Mouse (Mus musculus) left cerebral cortex, adult 8-10 months (tissue): ENCODE results near the gene Sqor. TPM values are rescaled to one million over a fixed set of nuclear protein-coding genes. Genes with fewer than 3 reads are reported as not detected.

ENCODE experiments used
- DNase-seq, 2 experiments: peaks; one replicate each; pipeline ENCODE4 v3.0.0; 2022; ENCODE audit warnings: low spot score in 2 of 2
- total RNA-seq, 4 experiments: library from RNA; stranded (reverse); gene quantifications; 2 replicates each; pipeline ENCODE4 v1.2.4; 2022

Sqor gene
- total RNA-seq, 4 experiments from 2014 or later, result 5.3 to 7.8 (median 7.5) TPM

DNA sequence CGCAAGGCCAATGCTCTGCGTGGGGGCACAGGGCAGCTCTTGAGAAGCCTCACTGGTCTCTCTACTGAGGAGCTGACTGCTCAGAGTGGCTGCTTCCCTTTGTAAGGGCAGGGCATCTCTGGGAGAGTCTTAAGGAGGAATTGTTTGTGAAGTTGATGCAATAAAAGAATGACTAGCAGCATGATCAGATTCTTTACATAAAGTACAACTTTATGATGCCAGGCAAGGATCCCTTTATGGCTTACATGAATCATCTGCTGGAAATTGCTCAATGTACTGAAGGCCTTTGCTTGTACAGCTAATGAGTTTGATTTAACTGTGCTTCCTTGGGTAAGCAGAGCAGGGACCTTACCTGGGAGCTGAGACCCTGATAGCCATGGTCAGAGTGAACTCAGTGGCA is 18.7 kb downstream of the Sqor start:
- DNase-seq, result no peak

DNA sequence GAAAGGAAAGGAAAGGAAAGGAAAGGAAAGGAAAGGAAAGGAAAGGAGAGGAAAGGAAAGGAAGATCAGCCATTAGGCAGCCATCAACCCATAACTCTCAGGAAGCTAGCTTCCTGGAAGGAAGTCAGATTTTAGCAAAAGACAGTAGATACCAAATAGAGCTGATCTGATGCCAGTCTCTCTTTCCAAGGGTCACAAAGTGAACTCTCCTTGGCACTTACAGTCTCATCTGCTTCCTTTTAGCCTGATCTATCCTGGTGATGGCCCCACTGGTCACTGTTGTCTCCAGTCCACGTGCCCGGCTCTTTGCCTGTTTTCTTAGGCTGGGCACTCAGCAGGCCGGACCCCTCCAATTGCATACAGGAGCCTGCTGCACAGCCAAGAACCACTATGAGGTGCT is 19.7 kb downstream of the Sqor start:
- DNase-seq, result no peak

DNA sequence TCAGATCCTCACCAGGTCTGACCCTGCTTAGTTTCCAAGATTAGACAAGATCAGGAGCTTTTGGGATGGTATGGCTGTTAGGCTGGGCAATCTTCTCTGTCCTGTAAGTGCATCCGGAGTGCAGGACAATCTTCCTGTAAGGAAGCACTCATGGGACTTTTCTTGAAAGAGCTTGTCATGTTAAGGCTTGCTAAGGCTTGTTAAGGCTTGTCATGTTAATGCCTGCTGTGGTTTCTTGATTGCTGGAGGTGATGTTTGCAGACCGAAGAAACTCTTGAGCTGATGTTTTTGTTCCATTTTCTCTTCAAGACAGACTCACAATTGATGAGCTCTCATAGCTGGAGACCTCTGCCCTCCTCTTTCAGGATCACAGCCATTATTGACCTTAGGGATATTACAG is 21.1 kb downstream of the Sqor start:
- no peak for DNase-seq

DNA sequence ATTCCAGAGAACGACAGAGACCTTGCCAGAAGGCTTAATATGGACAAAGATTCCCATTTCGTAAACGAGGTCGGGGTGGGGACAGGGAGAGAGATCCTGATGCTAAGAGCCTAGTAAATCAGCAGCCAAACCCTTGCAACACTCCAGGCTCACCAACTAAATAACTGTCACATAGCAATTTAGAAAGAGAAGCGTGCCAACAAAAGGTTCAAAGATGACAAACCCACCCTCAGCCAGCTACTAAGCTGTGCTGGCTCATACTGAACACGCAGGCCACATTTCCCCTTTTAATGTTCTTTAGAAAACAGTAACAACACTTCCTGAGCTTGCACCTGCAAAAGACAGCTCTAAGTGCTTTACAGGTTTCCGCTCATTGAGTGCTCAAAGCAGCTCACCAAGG is 24.3 kb downstream of the Sqor start:
- no peak for DNase-seq

DNA sequence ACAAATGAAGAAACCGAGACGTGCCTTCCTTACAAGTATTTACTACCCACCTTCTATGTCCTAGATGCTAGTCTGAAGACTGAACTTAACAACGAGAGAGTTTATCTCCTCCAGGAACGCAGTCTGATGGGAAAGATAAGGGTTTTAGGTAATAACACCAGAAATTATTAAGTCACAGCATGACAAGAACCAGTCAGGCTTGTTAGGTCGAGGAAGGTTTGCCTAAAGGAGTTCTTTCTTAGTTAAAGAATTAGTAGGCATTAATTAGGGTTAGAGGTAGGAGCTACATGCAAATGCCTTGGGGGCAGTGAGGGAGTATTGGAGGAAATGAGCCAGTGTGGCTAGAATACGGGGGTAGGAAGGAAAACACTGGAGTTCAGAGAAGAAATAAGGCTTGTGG is 24.7 kb downstream of the Sqor start:
- no peak for DNase-seq

DNA sequence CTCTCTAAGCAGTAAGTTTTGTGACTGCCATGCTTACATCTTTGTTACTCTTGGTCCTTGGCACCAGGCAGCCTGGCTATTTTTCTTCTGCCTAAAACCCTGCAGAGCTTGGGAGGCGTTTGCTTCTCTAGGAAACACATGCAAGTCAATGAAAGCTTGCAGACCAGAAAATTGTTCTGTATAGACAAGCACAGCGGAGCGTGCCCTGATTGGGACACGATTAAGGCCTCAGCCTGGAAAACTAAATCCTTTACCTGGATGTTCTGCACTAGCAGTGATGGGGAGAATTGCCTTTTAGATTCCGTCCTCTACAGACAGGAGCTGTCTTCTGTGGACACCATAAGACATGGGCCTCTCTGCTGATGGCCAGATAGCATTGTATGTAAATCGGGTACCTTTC is 39.4 kb downstream of the Sqor start:
- no peak for DNase-seq

DNA sequence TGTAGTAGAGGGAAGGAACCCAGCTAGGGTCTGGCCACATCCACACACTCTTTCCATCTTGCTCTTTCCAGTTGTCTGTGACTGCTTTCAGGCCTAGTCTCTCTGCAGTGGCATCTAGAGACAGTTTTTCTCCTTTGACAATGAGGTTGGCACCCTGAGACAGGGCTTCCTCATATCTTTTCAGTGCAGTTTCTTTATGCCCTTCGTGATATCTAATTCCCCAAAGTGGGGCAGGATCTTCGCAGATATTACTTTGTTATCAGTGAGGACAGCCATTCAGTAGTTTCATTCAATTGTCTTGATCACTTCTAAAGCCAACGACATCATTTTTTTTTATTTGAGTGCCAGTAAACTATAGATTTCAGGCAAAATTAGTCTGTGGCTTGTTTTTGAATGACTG is 41.0 kb downstream of the Sqor start:
- DNase-seq, result no peak

DNA sequence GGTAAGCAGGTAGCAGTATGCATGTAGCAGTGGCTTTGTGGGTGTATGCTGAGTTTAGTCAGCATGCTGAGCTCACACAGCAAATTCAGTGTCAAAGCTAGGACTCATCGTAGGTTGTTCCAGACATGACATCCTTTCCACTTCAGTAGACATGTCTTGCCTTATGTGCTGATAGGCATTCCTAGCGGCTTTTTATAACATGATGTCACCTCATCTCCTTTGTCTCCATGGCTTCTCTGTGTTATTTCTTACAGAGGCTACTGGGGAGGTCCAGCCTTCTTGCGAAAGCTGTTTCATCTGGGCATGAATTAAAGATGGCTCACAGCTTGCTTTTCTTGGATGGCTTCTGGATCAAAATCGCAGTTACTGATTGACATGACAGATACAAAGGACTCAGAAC is 44.0 kb downstream of the Sqor start:
- DNase-seq, result no peak

DNA sequence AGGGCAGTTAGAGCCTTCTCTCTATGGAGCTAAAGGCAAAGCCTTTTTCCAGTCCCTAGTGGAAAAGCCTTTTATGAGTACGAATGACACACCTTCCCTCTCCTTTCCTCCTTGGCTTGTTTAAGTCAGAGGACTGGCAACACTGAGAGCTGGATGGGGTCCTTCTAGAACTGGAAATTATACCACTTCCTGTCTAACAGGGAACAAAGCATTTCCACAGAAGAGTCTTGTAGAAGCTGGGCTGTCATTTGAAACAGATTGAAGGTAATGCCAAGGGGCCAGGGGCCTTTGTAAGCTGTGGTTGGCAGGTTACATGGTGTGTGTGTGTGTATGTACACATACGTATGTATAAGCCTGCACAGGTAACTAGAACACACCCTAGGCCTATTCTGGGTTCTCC is 51.9 kb downstream of the Sqor start:
- no peak for DNase-seq

DNA sequence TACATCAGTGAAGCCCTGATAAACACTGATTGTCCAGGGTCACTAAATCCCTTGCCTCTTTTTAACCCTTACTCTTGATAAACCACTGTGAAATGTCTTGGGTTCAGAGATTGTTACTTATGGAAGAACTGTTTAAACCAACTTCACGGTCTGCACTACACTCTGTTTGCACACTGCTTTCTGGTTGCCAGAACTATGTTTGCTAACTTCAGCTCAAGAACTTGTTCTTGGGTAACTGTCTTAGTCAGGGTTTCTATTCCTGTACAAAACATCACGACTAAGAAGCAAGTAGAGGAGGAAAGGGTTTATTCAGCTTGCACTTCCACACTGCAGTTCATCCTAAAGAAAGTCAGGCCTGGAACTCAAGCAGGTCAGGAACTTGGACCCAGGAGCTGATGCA is 56.2 kb downstream of the Sqor start:
- no peak for DNase-seq

DNA sequence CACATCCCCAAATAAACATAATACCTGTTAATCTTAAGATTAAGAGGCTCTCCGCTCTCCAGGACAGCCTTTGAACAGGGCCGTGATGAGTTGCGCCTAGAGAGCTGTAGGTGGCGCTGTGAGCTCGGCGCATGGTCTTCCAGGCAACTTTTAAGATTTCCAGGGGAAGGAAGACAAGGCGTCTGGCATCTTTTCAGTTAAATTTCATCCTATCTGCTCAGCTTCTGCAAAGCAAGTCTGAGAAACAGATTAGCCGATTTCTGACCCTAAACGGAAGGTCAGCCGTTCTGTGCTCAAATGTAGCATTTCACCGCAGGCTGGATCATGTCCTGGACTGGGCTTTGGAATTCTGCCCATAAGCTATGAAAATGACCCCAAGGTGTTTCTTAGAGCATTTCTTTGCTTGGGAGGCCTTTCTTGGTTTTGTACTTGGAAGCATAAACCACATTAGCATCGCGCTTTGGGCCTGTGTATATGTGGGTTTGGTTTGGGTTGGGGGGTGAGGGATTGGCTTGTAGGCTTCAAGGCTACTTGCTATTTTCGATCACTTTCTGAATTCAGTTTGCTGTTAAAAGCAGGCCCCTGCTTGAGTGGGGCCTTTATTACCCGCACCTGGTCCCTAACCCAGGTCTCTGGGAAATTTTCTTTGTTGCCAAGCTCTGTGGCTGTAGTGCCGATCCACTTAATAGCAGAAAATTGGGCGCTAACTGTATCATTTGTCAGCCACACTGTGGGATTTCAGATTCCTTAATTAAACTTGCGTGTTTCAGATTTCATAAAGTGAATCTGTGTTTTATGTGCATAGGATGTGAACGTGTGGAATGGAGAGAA is 60.6 kb downstream of the Sqor start:
- peak; percentile 12 to 20 for DNase-seq

DNA sequence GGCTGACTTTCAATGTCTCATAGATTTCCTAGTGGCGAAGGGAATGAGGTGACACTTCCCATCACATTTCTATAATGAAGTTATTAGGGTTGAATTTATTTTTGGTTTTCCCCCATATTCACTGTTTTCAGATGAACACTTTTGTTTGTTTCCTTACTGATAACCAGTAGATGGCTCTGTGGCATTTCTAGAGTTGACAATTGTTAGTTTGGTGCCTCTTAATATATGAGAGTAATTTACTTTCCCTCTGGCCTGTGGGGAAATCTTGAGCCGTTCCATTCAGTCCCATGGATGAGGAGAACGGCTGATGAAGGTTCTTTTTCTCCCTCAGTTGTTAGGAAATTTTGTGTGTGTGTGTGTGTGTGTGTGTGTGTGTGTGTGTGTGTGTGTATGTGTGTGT is 61.3 kb downstream of the Sqor start:
- no peak for DNase-seq

DNA sequence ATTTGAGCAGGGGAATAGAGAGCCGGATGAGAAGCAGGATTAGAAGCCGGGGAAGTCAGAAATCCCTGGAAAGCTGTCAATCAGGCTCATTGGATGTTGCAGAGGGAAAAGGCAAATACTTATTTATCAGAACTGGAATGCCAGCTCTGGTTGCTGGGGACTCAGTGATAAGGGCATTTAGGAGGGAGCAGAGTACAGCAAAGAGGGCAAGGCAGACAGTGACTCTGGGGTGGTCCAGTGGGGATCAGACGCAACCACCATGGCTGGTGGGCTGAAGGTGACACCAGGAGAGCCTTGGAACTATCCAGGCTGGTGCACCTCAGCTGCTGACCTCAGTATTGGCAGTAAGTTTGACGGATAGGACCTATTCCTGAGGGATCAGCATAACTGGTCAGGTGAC is 89.6 kb downstream of the Sqor start:
- DNase-seq, result no peak

DNA sequence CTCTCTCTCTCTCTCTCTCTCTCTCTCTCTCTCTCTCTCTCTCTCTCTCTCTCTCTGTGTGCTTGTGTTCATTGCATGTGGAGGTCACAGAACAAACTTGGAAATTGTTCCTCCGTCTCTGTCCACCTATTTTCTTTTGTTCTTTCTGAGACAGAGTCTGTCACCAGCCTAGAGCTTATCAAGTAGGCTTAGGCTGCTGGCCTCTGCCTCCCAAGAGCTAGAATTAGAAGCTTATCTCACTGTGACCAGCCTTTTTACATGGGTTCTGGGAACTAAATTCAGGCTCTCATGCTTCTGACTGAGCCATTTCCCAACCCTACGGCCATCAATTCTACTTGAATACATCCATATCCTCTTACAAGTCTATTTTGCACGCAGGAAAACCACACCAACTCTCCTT is 90.3 kb downstream of the Sqor start:
- DNase-seq, result no peak

Other genes starting within 250 kb of the Sqor start
- gene Gatm, start 153.9 kb upstream of the Sqor start, total RNA-seq, result 100 to 1,000 TPM in 3 of 4 experiments, 10 to 100 TPM in 1; 97.7 to 112 (median 104) TPM
- 1 to 10 TPM in 1 of 4 experiments, under 1 TPM in 1, not detected in 2; 0.65 to 1.0 TPM for gene AA467197, start 128.3 kb upstream of the Sqor start, total RNA-seq
- gene Slc30a4, start 62.6 kb upstream of the Sqor start, total RNA-seq, result 10 to 100 TPM; 40.4 to 51.6 (median 45.3) TPM
- gene Bloc1s6, start 26.7 kb upstream of the Sqor start, total RNA-seq, result 10 to 100 TPM; 27.0 to 39.2 (median 29.5) TPM